Mouse (Mus musculus) erythroblast, embryonic 14.5 days (primary cell): ENCODE measurements around the gene Syt5.

Source experiments
- GATA1 ChIP-seq: IDR thresholded peaks from 2 replicates; pipeline ENCODE4 v1.6.1; 2012; ENCODE audit warnings: low read length, inconsistent platforms, mixed read lengths
- TAL1 ChIP-seq: IDR thresholded peaks from 3 replicates; pipeline ENCODE4 v1.6.1; 2012; ENCODE audit warnings: low read length, inconsistent platforms, mixed read lengths

GRCm38 (mm10) chr7:4508739-4509116 is 38.6 kb downstream of the Syt5 start:
- no peak for TF ChIP-seq GATA1
- TF ChIP-seq TAL1 = no peak
